Mouse (Mus musculus): ENCODE data around the gene Gfm2. TPM values are rescaled to one million over a fixed set of nuclear protein-coding genes. Genes with fewer than 3 reads are reported as not detected.

The Gfm2 gene
- total and polyA plus RNA-seq, 3 experiments, result 25.7 to 34.1 TPM; not detected in 1

GRCm38 (mm10) chr13:97186346-97186745 is 48.6 kb downstream of the Gfm2 start:
- H3K9me3 ChIP-seq (replicated peaks; ENCODE audit: insufficient read depth, low read length), result no peaks in the 10 kb centered on the region
- no peak for TF ChIP-seq USF2 (IDR thresholded peaks at IDR 0.05; ENCODE audit: borderline replicate concordance in 1 of 2, insufficient read depth in 1 of 2, low read depth in 1 of 2, low read length in 2 of 2)
- no peak for TF ChIP-seq TBP (IDR thresholded peaks at IDR 0.05; ENCODE audit: low read depth, low read length)
- no peak overlapping the region for H3K4me3 ChIP-seq (ENCODE audit: control insufficient read depth in 1 of 2, insufficient read depth in 1 of 2, low read depth in 2 of 2, low read length in 2 of 2)
- H3K36me3 ChIP-seq (ENCODE audit: control insufficient read depth in 1 of 2, insufficient read depth in 2 of 2, low read length in 2 of 2), result peaks cover 0 to 12% of the 10 kb centered on the region in 2 experiments; a peak in 3 of 4 replicates
- no peaks in the 10 kb centered on the region for H3K79me2 ChIP-seq (ENCODE audit: control insufficient read depth, insufficient read depth, low read length, poor library complexity)
- no peaks in the 10 kb centered on the region for H3K27me3 ChIP-seq (ENCODE audit: control insufficient read depth in 1 of 2, insufficient read depth in 2 of 2, low read length in 2 of 2)
- no peak overlapping the region for H3K9ac ChIP-seq (ENCODE audit: control insufficient read depth, low read depth, low read length, poor library complexity, severe bottlenecking)
- H3K27ac ChIP-seq (ENCODE audit: control insufficient read depth, low read depth, low read length), result no peak overlapping the region
- DNase-seq (ENCODE audit: low read depth, low spot score), result no peak
- H3K4me1 ChIP-seq (ENCODE audit: control insufficient read depth in 1 of 2, insufficient read depth in 2 of 2, low read length in 2 of 2), result peaks cover 0 to 13% of the 10 kb centered on the region in 2 experiments; a peak in 2 of 4 replicates

- peak; percentile 87 for DNase-seq (ENCODE audit: low read depth, low spot score)
- Histone ChIP-seq H3K4me3 (ENCODE audit: control insufficient read depth in 1 of 2, insufficient read depth in 1 of 2, low read depth in 2 of 2, low read length in 2 of 2) (no peak overlapping the region), H3K27me3 (ENCODE audit: control insufficient read depth in 1 of 2, insufficient read depth in 2 of 2, low read length in 2 of 2) (no peaks in the 10 kb centered on the region), H3K4me1 (ENCODE audit: control insufficient read depth in 1 of 2, insufficient read depth in 2 of 2, low read length in 2 of 2) (peaks cover 0 to 13% of the 10 kb centered on the region in 2 experiments; a peak in 2 of 4 replicates), H3K9me3 (replicated peaks; ENCODE audit: insufficient read depth, low read length) (no peaks in the 10 kb centered on the region), H3K36me3 (ENCODE audit: control insufficient read depth in 1 of 2, insufficient read depth in 2 of 2, low read length in 2 of 2) (peaks cover 0 to 12% of the 10 kb centered on the region in 2 experiments; a peak in 3 of 4 replicates), H3K9ac (ENCODE audit: control insufficient read depth, low read depth, low read length, poor library complexity, severe bottlenecking) (0 out of 2 replicates have a peak overlapping the region, but pooled peaks have one; percentile 13), H3K79me2 (ENCODE audit: control insufficient read depth, insufficient read depth, low read length, poor library complexity) (no peaks in the 10 kb centered on the region), H3K27ac (ENCODE audit: control insufficient read depth, low read depth, low read length) (peak overlapping the region; percentile 45)
- TF ChIP-seq MYB (IDR thresholded peaks at IDR 0.05; ENCODE audit: low read depth, low read length), result no peak
- peak; percentile 70; the same call in 1 of the 2 replicates for TF ChIP-seq ETS1 (IDR thresholded peaks at IDR 0.05; ENCODE audit: low read depth, low read length)
- peak; percentile 40 to 67 for TF ChIP-seq EP300 (IDR thresholded peaks at IDR 0.05; ENCODE audit: low read depth in 1 of 2, low read length in 2 of 2)
- peak; percentile 48; the same call in 1 of the 2 replicates for TF ChIP-seq ELF1 (IDR thresholded peaks at IDR 0.05; ENCODE audit: low read depth, low read length)
- TF ChIP-seq TAL1 (IDR thresholded peaks at IDR 0.05; ENCODE audit: low read length), result no peak
- peak; percentile 73 for TF ChIP-seq GATA1 (IDR thresholded peaks at IDR 0.05; ENCODE audit: low read depth, low read length)
- 0 out of 2 replicates have a peak, but pooled peaks have one; percentile 20 for TF ChIP-seq MEF2A (IDR thresholded peaks at IDR 0.05; ENCODE audit: extremely low read depth, insufficient replicate concordance, low read depth, low read length, poor library complexity, severe bottlenecking)
- peak; percentile 50; the same call in 1 of the 2 replicates for TF ChIP-seq MXI1 (IDR thresholded peaks at IDR 0.05; ENCODE audit: low read depth, low read length)
- peak; percentile 95; the same call in 1 of the 2 replicates for TF ChIP-seq UBTF (IDR thresholded peaks at IDR 0.05; ENCODE audit: borderline replicate concordance, insufficient read depth, low read depth, low read length)
- TF ChIP-seq MYC (IDR thresholded peaks at IDR 0.05; ENCODE audit: low read depth, low read length), result peak; percentile 90
- TF ChIP-seq TBP (IDR thresholded peaks at IDR 0.05; ENCODE audit: low read depth, low read length), result peak; percentile 96
- TF ChIP-seq NELFE (IDR thresholded peaks at IDR 0.05; ENCODE audit: low read depth, low read length), result no peak
- no peak for TF ChIP-seq JUND (IDR thresholded peaks at IDR 0.05; ENCODE audit: low read depth, low read length)
- no peak for TF ChIP-seq CHD2 (IDR thresholded peaks at IDR 0.05; ENCODE audit: low read length)
- TF ChIP-seq POLR2A (IDR thresholded peaks at IDR 0.05; ENCODE audit: control insufficient read depth in 1 of 2, insufficient read depth in 1 of 2, low read depth in 1 of 2, low read length in 2 of 2, poor library complexity in 1 of 2), result no peak
- TF ChIP-seq E2F4 (IDR thresholded peaks at IDR 0.05; ENCODE audit: borderline replicate concordance, low read depth, low read length), result no peak
Measured at GRCm38 (mm10) chr13:97187693-97188092, 50.0 kb downstream of the Gfm2 start.

Measured in MEL (cell line).